Mouse (Mus musculus) olfactory bulb, adult 2 months (tissue): ENCODE data around the gene Ubac2.

ENCODE experiments used
- CTCF ChIP-seq: fragments of 200-500 bp; IDR thresholded peaks from 2 replicates; pipeline ENCODE4 v1.5.1; 2012; ENCODE audit warnings: low read depth, mild to moderate bottlenecking, low read length, moderate library complexity; ENCODE audit not compliant: insufficient read depth
- POLR2A ChIP-seq: fragments of 200-500 bp; IDR thresholded peaks from 2 replicates; pipeline ENCODE4 v1.6.1; 2012; ENCODE audit warnings: mild to moderate bottlenecking, low read depth, low read length, moderate library complexity; ENCODE audit not compliant: insufficient read depth

DNA sequence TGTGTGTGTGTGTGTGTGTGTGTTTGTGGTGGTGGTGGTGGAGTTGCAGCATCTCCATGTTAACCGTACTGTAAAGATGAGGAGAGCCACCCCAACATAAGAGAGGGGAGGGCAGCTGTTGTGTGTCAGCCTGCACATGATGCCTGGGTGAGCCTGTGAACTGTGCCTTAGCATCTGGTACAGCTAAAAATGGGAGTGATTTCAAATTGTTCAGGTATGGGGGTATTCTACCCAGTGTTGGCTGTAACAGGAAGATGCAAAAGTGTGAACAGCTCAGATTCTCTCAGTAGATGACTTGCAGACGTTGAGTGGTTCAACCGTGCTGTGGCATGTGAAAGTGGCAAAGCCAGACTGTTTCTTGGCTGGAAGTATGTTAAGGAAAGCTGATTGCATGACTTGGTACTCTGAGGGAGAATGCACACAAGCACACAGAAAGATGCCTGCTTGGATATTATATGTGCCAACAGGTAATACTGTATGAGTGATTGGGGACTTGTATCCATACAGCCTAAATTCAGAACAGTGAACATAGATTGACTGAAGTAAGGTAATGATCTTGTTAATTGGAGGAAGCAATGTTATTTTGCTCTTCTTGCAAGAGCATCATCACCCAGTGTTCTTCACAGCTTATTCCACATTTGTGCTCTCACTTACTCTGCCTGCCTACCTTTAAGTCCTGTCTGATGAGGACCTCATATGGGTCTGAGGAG lies 79.8 kb downstream of the Ubac2 start:
- TF ChIP-seq CTCF (no peak), POLR2A (no peak)
